Mouse (Mus musculus) monocyte, adult 5-6 weeks (primary cell): ENCODE results near the gene Shisa4. TPM values are rescaled to one million over a fixed set of nuclear protein-coding genes. Genes with fewer than 3 reads are reported as not detected.

Experiments
- total RNA-seq: library from RNA; stranded (forward); fragments of 200-1000, 200-491, 200-594 nt; gene quantifications from 3 replicates; pipeline ENCODE4 v1.2.3, GENCODE M21; 2017

The Shisa4 gene
- total RNA-seq, 1 experiment from 2014 or later: not detected

Other genes starting within 250 kb of the Shisa4 start
- gene Ptpn7, start 242.5 kb downstream of the Shisa4 start, total RNA-seq: 25.1 to 87.0 TPM (median 26.0 TPM) in 3 replicates
- gene Arl8a, start 228.4 kb downstream of the Shisa4 start, total RNA-seq: 52.6 to 85.7 TPM (median 55.1 TPM) in 3 replicates
- gene Gpr37l1, start 207.6 kb downstream of the Shisa4 start, total RNA-seq: not detected in 3 replicates
- 0.19 TPM in 1 of 3 replicates, not detected in the others for gene Elf3, start 116.7 kb downstream of the Shisa4 start, total RNA-seq
- 66.6 to 85.9 TPM (median 71.4 TPM) in 3 replicates for gene Rnpep, start 91.2 kb downstream of the Shisa4 start, total RNA-seq
- 11.7 to 18.5 TPM (median 16.7 TPM) in 3 replicates for gene Timm17a, start 61.5 kb downstream of the Shisa4 start, total RNA-seq
- not detected in 3 replicates for gene Lmod1, start 50.4 kb downstream of the Shisa4 start, total RNA-seq
- gene Ipo9, start 55.3 kb upstream of the Shisa4 start, total RNA-seq: 21.4 to 32.9 TPM (median 21.8 TPM) in 3 replicates
- gene Nav1, start 232.1 kb upstream of the Shisa4 start, total RNA-seq: 7.2 to 18.3 TPM (median 8.5 TPM) in 3 replicates